Mouse (Mus musculus) kidney, embryonic 16.5 days (tissue): ENCODE measurements around the gene Ctnnb1. TPM values are rescaled to one million over a fixed set of nuclear protein-coding genes. Genes with fewer than 3 reads are reported as not detected.

Source experiments
- ATAC-seq: fragments of 200-750 bp; cut with Nextera tagmentation; 2 replicates; pipeline ENCODE4 v1.8.0; 2017; ENCODE audit warnings: moderate TSS enrichment; ENCODE audit not compliant: low FRiP score, low TSS enrichment
- H3K27ac ChIP-seq: fragments of 300-500 bp; sonication (generic); 2 replicates; pipeline ENCODE4 v1.5.1; 2014; ENCODE audit warnings: low read length
- H3K27me3 ChIP-seq: fragments of 300-500 bp; sonication (generic); 2 replicates; pipeline ENCODE4 v1.6.1; 2014; ENCODE audit warnings: low read length, control low read depth, mixed read lengths; ENCODE audit not compliant: insufficient read depth
- H3K36me3 ChIP-seq: fragments of 300-500 bp; sonication (generic); 2 replicates; pipeline ENCODE4 v1.6.1; 2014; ENCODE audit warnings: low read length, control low read depth, mixed read lengths; ENCODE audit not compliant: insufficient read depth
- H3K4me1 ChIP-seq: fragments of 300-500 bp; sonication (generic); 2 replicates; pipeline ENCODE4 v1.6.1; 2014; ENCODE audit warnings: low read length, control low read depth, mixed read lengths; ENCODE audit not compliant: insufficient read depth
- H3K4me2 ChIP-seq: fragments of 300-500 bp; sonication (generic); replicated peaks from 2 replicates; pipeline ENCODE4 v1.6.1; 2014; ENCODE audit warnings: low read depth, low read length
- H3K4me3 ChIP-seq: fragments of 300-500 bp; sonication (generic); 2 replicates; pipeline ENCODE4 v1.5.1; 2014; ENCODE audit warnings: mild to moderate bottlenecking, low read length
- H3K9ac ChIP-seq: fragments of 300-500 bp; sonication (generic); replicated peaks from 2 replicates; pipeline ENCODE4 v1.6.1; 2014; ENCODE audit warnings: low read length
- H3K9me3 ChIP-seq: fragments of 300-500 bp; sonication (generic); 2 replicates; pipeline ENCODE4 v1.6.1; 2016; ENCODE audit warnings: low read length, control low read depth
- WGBS: fragments of 180-500 bp; shearing (Covaris S2); extraction: QIAGEN DNeasy Blood & Tissue Kit; methylation state at CpG from one replicate; pipeline ENCODE4 v1.1.7; 2014; 5-methylcytosine and 5-hydroxymethylcytosine counted together
- polyA plus RNA-seq: library from polyadenylated mRNA; unstranded; fragments of >200 nt; fragmentation: Nextera tagmentation; extraction: Ambion mirVana; gene quantifications from 2 replicates; pipeline ENCODE4 v1.2.1, GENCODE M21; 2015

Ctnnb1 gene
- polyA plus RNA-seq: 639 and 663 TPM in 2 replicates

DNA sequence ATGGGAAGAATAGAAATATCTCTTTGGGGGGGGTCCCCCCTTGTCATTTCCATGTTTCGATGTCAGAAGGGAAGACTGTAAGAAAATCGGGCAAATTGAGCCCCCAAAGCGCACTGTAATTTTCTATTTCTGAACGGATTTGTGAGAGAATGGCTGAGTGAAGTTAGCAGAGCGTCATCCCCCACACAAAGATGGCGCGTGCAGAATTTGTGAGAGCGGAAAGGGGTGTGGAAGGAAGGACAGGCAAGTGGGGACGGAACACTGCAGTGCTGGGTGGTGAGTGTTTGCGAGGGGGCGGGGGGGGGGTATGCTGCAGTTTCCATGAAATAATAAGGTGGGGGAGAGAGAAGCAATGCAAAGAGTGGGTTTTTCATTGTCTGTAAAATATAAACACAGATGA is at the start of gene Ctnnb1:
Ctnnb1 (plus strand) TSS at position 136 of the 400 bp plus-strand sequence.
- H3K9me3 ChIP-seq: no peaks in the 10 kb centered on the region
- H3K36me3 ChIP-seq: no peaks in the 10 kb centered on the region
- H3K9ac ChIP-seq: no peak within 1 kb of the TSS
- ATAC-seq: no peak
- no peak within 1 kb of the TSS for H3K27ac ChIP-seq
- peaks cover 4% of the 10 kb centered on the region for H3K4me1 ChIP-seq
- no peak within 1 kb of the TSS for H3K4me2 ChIP-seq
- no peaks in the 10 kb centered on the region for H3K27me3 ChIP-seq
- H3K4me3 ChIP-seq: no peak within 1 kb of the TSS
- WGBS: 86% methylated on average over 11 of the region's 11 CpGs

DNA sequence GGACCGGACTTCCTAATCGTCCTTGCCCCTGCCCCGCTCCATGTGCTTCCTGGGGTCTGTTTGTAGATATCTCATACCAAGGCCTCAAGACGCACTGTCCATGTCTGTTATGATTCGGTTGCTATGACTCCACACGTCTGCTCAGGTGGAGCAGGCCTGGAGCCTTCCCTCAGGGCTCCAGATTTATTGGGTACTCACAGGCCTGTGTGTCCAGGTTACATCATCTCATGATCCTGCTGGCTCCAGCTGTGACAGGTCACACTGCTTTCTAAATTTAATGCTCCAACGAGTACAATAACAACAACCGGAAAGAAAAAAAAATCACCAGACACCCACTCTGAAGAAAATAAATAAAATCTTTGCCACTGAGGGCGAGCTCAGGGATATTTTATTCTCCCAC is 48.7 kb upstream of the Ctnnb1 start:
- Histone ChIP-seq H3K9me3 (no peaks in the 10 kb centered on the region), H3K27me3 (no peaks in the 10 kb centered on the region), H3K9ac (no peak overlapping the region), H3K27ac (no peak overlapping the region), H3K4me1 (peaks cover 37% of the 10 kb centered on the region), H3K36me3 (no peaks in the 10 kb centered on the region), H3K4me3 (no peak overlapping the region), H3K4me2 (no peak overlapping the region)
- WGBS: 31% methylated on average over 9 of the region's 9 CpGs
- no peak for ATAC-seq

DNA sequence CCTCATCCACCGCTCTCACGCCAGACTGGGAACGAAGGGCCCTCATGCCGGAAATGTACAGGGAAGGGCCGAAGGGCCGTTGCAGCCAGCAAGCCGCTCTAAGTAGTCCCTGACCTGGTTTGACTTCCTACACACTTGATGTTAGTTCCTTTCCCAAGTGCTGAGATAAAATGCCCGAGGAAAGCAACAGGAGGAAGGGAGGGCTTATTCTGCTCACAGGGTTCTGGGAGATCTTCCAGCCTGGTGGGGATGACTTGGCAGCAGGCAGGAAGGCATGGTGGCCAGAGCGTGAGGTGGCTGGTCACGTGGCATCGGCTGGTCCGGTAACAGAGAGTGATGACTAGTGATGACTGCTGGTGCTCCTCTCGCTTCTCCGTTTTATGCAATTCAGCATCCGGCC is 47.9 kb upstream of the Ctnnb1 start:
- no peaks in the 10 kb centered on the region for H3K27me3 ChIP-seq
- H3K4me2 ChIP-seq: no peak overlapping the region
- H3K4me3 ChIP-seq: no peak overlapping the region
- no peaks in the 10 kb centered on the region for H3K9me3 ChIP-seq
- WGBS: 77% methylated on average over 15 of the region's 15 CpGs
- no peak for ATAC-seq
- no peak overlapping the region for H3K9ac ChIP-seq
- no peaks in the 10 kb centered on the region for H3K36me3 ChIP-seq
- 0 out of 2 replicates have a peak overlapping the region, but pooled peaks have one; percentile 28 for H3K27ac ChIP-seq
- H3K4me1 ChIP-seq: peaks cover 39% of the 10 kb centered on the region

DNA sequence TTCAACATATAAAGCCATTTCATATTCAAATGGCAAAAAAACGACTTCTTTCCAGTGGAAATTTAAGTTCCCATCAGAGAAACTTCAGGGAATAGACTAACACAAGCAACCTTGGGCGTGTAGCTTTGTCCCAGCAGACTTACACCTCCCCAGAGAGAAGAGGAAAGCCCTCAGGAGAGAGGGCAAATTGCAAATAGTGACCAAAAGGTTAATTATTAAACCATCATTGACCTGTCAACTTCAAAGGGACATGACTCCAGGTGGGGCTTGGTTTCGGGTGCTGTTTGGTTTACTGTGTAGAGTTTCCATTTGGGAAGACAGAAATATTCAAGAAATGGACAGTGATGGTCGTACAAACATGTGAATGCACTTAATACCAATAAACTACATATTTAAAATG is 47.2 kb upstream of the Ctnnb1 start:
- H3K27me3 ChIP-seq: no peaks in the 10 kb centered on the region
- H3K4me2 ChIP-seq: no peak overlapping the region
- H3K36me3 ChIP-seq: no peaks in the 10 kb centered on the region
- peaks cover 37% of the 10 kb centered on the region for H3K4me1 ChIP-seq
- no peak overlapping the region for H3K27ac ChIP-seq
- H3K4me3 ChIP-seq: no peak overlapping the region
- ATAC-seq: no peak
- H3K9ac ChIP-seq: no peak overlapping the region
- 63% methylated on average over 4 of the region's 4 CpGs for WGBS
- no peaks in the 10 kb centered on the region for H3K9me3 ChIP-seq

DNA sequence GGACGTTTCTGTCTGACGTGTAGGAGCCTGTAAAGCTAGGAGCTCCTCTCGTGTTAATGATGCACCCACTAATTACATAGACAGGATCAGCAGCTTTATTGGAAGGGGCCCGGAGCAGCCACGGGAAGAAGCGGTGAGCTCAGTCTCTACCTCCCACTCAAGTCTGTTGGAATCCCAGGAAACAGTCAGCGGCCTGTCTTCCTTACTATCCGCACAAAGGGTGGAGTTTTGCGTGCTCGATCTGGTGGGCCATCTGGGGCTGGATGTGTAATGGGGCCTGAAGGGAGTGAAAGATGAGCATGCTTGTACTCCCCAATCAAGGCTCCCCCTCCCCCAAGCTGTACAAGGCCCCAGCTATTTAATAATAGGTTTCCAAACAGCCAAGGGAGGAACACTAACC is 44.3 kb upstream of the Ctnnb1 start:
- Histone ChIP-seq H3K4me1 (peaks cover 34% of the 10 kb centered on the region), H3K9ac (no peak overlapping the region), H3K9me3 (no peaks in the 10 kb centered on the region), H3K36me3 (no peaks in the 10 kb centered on the region), H3K4me3 (no peak overlapping the region), H3K27ac (peak overlapping the region; percentile 45), H3K4me2 (no peak overlapping the region), H3K27me3 (no peaks in the 10 kb centered on the region)
- WGBS: 22% methylated on average over 10 of the region's 10 CpGs
- peak; percentile 80 for ATAC-seq

DNA sequence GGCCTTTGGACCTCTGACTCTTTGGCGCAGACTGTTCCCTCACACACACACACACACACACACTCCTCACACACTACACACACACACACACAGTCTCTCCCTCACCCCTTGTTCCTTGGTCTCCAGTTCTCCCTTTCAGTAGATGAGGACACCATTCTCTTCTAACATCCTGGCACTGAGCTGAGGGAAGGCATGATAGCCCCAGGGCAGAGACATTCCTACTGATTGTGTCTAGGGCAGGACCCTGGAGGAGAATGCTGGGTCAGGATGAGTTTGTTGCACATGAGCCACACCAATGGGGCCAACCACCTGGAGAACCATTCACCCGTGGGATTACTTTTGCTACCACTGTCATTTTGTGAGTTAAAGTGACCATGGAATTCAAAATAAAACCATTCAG is 41.4 kb upstream of the Ctnnb1 start:
- Histone ChIP-seq H3K27ac (no peak overlapping the region), H3K9me3 (no peaks in the 10 kb centered on the region), H3K4me1 (peaks cover 14% of the 10 kb centered on the region), H3K9ac (no peak overlapping the region), H3K36me3 (no peaks in the 10 kb centered on the region), H3K4me3 (no peak overlapping the region), H3K27me3 (no peaks in the 10 kb centered on the region), H3K4me2 (no peak overlapping the region)
- ATAC-seq: no peak
- 81% methylated on average over 2 of the region's 2 CpGs for WGBS

DNA sequence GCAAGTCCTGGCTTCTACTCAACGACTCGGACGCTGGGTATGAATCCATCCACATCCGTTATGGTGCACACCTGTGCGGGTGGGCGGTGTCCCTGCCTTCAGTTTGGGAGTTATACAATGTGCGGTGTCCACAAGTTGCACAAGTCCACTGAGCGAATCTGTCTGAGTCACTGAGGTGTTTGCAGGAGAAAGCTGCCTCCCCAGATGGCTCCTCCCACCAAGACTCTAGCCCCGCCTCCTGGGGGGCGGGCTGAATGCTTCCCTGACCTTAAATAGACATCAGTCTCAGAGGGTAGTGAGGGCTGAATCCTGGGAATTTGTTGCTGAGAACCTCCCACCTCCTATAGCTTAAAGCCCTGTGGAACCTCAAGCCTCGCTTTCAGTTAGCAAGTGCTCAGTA is 35.6 kb upstream of the Ctnnb1 start:
- Histone ChIP-seq H3K27me3 (no peaks in the 10 kb centered on the region), H3K4me1 (peaks cover 30% of the 10 kb centered on the region), H3K4me2 (peak overlapping the region; percentile 38), H3K36me3 (no peaks in the 10 kb centered on the region), H3K4me3 (no peak overlapping the region), H3K27ac (peak overlapping the region; percentile 84), H3K9me3 (no peaks in the 10 kb centered on the region), H3K9ac (no peak overlapping the region)
- peak; percentile 49 for ATAC-seq
- 81% methylated on average over 11 of the region's 11 CpGs for WGBS

DNA sequence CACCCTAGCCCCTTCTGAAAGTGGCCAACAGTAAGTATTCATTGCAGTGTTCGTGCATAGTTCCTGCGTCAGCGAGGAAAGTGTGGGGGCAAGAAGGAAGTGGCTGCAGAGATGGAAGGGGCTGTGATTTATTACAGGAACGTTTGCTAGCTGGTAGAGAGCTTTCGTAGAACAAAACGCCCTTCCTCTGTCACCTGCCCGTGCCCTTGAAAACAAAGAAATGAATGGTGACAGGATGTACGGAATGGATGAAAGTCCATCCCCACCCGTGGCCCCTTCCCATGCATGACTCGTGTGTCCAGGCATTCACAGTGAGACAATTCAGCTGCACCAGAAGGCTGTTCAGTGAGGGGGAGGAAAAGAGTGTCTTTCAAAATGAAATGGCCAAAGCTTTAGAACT is 35.0 kb upstream of the Ctnnb1 start:
- WGBS: 4% methylated on average over 10 of the region's 10 CpGs
- Histone ChIP-seq H3K27ac (peak overlapping the region; percentile 84), H3K4me2 (peak overlapping the region; percentile 38), H3K36me3 (no peaks in the 10 kb centered on the region), H3K9ac (peak overlapping the region; percentile 28; the same call in 1 of the 2 replicates), H3K27me3 (no peaks in the 10 kb centered on the region), H3K4me1 (peaks cover 30% of the 10 kb centered on the region), H3K4me3 (no peak overlapping the region), H3K9me3 (no peaks in the 10 kb centered on the region)
- peak; percentile 50; the same call in 1 of the 2 replicates for ATAC-seq

DNA sequence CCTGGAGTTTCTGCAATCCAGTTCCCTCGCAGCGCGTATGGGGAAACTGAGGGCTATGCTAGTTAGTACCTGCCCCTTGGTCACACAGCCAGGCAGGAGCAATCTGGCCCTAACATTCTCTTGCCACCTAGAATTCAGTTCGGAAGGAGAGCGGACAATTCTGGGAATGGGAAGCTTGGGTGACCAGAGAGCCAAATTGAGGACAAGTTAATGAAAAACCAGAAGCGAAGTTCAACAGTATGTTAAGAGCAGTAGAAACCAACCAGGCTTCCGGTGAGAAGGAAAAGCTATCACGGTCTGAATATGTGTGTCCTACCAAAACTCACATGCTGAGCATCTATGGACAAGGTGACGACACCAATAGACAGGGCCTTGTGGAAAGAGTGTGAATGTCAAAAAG is 34.6 kb upstream of the Ctnnb1 start:
- ATAC-seq: no peak
- Histone ChIP-seq H3K9me3 (no peaks in the 10 kb centered on the region), H3K36me3 (no peaks in the 10 kb centered on the region), H3K27ac (peak overlapping the region; percentile 84), H3K27me3 (no peaks in the 10 kb centered on the region), H3K4me2 (peak overlapping the region; percentile 38), H3K9ac (peak overlapping the region; percentile 28; the same call in 1 of the 2 replicates), H3K4me3 (no peak overlapping the region), H3K4me1 (peaks cover 30% of the 10 kb centered on the region)
- 58% methylated on average over 9 of the region's 9 CpGs for WGBS

DNA sequence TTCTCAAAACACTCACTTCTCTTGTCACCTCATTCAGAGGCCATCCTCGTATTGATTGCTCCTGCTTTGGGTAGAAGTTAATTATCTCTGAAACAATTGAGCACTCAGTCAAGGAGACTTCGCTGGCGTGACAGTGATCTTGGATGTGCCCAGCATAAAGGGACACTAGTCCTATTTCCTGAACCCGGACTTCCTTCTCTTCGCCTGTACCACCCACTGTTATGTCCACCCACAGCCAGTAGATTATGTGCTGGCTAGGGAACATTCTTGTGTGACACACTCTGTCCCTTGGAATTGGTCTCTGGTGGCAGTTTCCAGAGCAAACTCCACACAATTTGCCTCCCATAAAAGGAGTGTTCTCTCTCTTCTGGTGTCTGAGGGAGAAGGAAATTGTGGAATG is 32.5 kb upstream of the Ctnnb1 start:
- H3K9me3 ChIP-seq: no peaks in the 10 kb centered on the region
- H3K4me1 ChIP-seq: peaks cover 36% of the 10 kb centered on the region
- H3K27ac ChIP-seq: 0 out of 2 replicates have a peak overlapping the region, but pooled peaks have one; percentile 4
- no peak overlapping the region for H3K9ac ChIP-seq
- no peak for ATAC-seq
- 41% methylated on average over 5 of the region's 5 CpGs for WGBS
- no peak overlapping the region for H3K4me3 ChIP-seq
- H3K36me3 ChIP-seq: no peaks in the 10 kb centered on the region
- H3K27me3 ChIP-seq: no peaks in the 10 kb centered on the region
- H3K4me2 ChIP-seq: no peak overlapping the region
